Mouse (Mus musculus): ENCODE results near the gene Jmjd1c. TPM values are rescaled to one million over a fixed set of nuclear protein-coding genes. Genes with fewer than 3 reads are reported as not detected.

Gene Jmjd1c
- polyA plus RNA-seq, 1 experiment = 56.3 TPM

DNA sequence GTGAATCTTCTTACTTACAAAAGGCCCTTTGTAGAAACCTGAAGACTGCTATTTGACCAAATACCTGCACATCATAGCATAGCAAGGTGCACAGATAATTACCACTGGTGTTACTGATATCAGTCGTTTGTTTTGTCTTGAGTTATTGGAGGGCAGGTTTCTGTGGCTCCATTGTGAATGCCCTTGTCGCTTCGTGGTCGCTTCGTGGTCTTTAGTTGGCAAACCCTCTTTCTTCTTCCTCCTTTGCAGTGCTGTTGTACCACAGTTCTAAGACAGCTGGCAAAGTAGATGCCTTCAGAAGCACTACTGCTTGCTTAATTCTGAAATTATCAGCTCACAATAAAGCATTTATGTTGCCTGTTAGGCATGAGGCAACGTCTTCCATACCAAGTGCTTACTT is 106.5 kb downstream of the Jmjd1c start:
- no peaks in the 10 kb centered on the region for H3K27me3 ChIP-seq (ENCODE audit: control insufficient read depth, insufficient read depth, low read length)
- H3K4me1 ChIP-seq (ENCODE audit: control insufficient read depth, insufficient read depth, low read length) = peaks cover 19% of the 10 kb centered on the region
- H3K4me3 ChIP-seq (replicated peaks; ENCODE audit: insufficient read depth, low read depth, low read length) = no peak overlapping the region
- 76% methylated on average over 6 of the region's 6 CpGs for WGBS
- H3K27ac ChIP-seq (ENCODE audit: insufficient read depth, low read length) = no peak overlapping the region
- DNase-seq = no peak
- no peak for TF ChIP-seq POLR2A (IDR thresholded peaks at IDR 0.05; ENCODE audit: borderline replicate concordance, insufficient read depth, low read length)
- TF ChIP-seq CTCF (IDR thresholded peaks at IDR 0.05; ENCODE audit: borderline replicate concordance, insufficient read depth, low read depth, low read length) = no peak

DNA sequence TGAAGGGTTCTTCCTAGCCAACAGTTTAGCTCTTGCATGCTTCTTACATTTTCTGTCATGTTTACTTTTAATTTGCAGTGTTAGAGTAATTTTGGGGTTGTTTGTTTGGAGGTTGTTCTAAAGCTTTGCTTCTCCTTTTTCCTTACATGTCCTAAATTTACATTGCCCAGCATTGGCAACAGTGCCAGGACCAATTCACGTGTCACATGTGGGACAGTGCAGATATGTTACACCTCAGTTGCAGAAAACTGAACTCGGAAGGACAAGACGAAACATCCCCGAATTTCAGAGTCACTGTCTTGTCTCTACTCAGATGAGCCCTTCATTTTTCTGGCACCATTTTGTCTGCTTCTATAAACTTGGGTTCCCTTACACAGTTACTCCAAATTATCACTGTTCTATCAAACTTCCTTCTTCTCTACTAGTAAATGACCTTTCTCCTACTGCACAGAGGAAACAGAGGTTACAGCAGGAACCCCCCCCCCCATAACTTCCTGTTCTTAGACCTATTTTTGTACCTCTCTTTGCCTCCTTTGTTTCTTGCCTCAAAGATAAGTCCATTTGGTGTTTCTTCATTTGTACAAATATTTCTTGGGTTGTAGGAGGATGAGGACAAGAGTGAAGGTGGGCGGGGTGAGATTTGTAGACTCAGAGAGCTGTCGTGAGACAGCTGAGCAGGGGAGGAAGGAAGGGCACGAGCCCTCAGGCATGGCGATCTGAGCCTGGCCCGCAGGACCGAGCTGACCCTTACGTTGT is 108.9 kb downstream of the Jmjd1c start:
- Histone ChIP-seq H3K27ac (ENCODE audit: insufficient read depth, low read length) (no peak overlapping the region), H3K27me3 (ENCODE audit: control insufficient read depth, insufficient read depth, low read length) (no peaks in the 10 kb centered on the region), H3K4me3 (replicated peaks; ENCODE audit: insufficient read depth, low read depth, low read length) (no peak overlapping the region), H3K4me1 (ENCODE audit: control insufficient read depth, insufficient read depth, low read length) (peaks cover 18% of the 10 kb centered on the region)
- no peak for DNase-seq
- TF ChIP-seq CTCF (IDR thresholded peaks at IDR 0.05; ENCODE audit: borderline replicate concordance, insufficient read depth, low read depth, low read length) (no peak), POLR2A (IDR thresholded peaks at IDR 0.05; ENCODE audit: borderline replicate concordance, insufficient read depth, low read length) (no peak)
- 85% methylated on average over 11 of the region's 11 CpGs for whole genome bisulfite sequencing

DNA sequence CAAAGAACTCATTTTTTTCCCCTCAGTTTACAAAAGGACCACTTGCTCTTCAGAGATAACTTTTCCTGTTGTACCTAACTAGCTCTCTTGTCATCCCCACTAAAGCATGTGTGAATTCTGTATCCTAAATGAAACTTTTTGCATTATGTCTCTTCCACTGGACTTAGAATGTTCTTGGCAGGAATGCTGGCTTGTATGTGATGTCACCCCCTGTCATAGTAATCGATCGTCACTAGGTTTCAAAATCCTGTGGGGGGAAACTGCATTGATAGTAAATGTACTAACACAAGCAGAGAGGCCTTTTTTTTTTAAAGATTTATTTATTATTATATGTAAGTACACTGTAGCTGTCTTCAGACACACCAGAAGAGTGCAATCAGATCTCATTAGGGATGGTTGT is 112.0 kb downstream of the Jmjd1c start:
- 42% methylated on average over 2 of the region's 2 CpGs for WGBS
- no peak overlapping the region for H3K4me3 ChIP-seq (replicated peaks; ENCODE audit: insufficient read depth, low read depth, low read length)
- no peak for TF ChIP-seq CTCF (IDR thresholded peaks at IDR 0.05; ENCODE audit: borderline replicate concordance, insufficient read depth, low read depth, low read length)
- TF ChIP-seq POLR2A (IDR thresholded peaks at IDR 0.05; ENCODE audit: borderline replicate concordance, insufficient read depth, low read length) = no peak
- H3K27me3 ChIP-seq (ENCODE audit: control insufficient read depth, insufficient read depth, low read length) = no peaks in the 10 kb centered on the region
- no peak overlapping the region for H3K27ac ChIP-seq (ENCODE audit: insufficient read depth, low read length)
- peaks cover 13% of the 10 kb centered on the region for H3K4me1 ChIP-seq (ENCODE audit: control insufficient read depth, insufficient read depth, low read length)
- DNase-seq = no peak

DNA sequence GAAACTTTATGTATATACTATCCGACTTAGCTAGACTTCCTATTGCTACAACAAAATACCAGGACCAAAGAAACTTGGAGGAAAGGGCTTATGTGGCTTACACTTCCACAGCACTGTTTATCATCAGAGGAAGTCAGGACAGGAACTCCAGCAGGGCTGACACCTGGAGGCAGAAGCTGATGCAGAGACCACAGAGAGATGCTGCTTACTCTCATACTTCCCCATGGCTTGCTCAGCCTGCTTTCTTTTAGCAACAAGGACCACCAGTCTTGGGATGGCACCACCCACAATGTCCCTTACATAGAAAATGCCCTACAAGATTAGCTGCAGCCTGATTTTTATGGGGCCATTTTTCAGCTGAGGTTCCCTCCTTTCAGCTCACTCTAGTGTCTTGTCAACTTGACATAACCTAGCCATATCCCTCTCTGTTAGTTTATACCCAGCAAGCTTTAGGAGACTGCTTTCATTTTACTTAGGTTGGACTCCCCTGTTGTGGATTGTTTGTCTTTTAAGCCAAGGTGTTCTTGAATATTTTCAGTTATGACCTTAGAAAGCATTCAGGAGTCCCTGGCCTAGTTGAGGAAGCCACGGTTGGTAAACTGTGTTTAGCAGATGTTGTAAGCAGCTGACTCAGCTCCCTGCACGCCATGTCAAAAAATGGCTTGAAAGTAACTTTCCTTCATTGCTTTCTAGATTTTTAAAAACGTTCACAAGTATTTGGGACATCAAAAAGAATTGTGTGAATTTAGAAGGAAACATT is 114.2 kb downstream of the Jmjd1c start:
- DNase-seq = no peak
- H3K4me3 ChIP-seq (replicated peaks; ENCODE audit: insufficient read depth, low read depth, low read length) = no peak overlapping the region
- no peak for TF ChIP-seq CTCF (IDR thresholded peaks at IDR 0.05; ENCODE audit: borderline replicate concordance, insufficient read depth, low read depth, low read length)
- TF ChIP-seq POLR2A (IDR thresholded peaks at IDR 0.05; ENCODE audit: borderline replicate concordance, insufficient read depth, low read length) = no peak
- WGBS = 45% methylated on average over 4 of the region's 4 CpGs
- peaks cover 19% of the 10 kb centered on the region for H3K4me1 ChIP-seq (ENCODE audit: control insufficient read depth, insufficient read depth, low read length)
- H3K27ac ChIP-seq (ENCODE audit: insufficient read depth, low read length) = no peak overlapping the region
- no peaks in the 10 kb centered on the region for H3K27me3 ChIP-seq (ENCODE audit: control insufficient read depth, insufficient read depth, low read length)

DNA sequence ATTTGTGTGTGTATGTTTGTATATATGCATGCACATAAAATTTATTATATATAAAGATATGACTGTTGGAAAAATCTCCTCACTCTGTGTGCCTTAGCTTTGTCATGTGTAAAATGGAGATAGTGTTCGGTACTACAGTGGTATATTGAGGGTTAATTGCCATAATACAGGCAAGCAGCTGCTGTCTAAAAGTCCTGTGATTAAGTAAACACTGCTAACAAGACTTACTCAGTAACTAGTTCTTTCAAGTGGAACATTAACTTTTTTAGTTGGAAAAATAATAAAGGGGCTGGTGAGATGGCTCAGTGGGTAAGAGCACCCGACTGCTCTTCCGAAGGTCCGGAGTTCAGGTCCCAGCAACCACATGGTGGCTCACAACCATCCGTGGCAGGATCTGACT is 116.1 kb downstream of the Jmjd1c start:
- 91% methylated on average over 5 of the region's 5 CpGs for WGBS
- Histone ChIP-seq H3K4me1 (ENCODE audit: control insufficient read depth, insufficient read depth, low read length) (peaks cover 19% of the 10 kb centered on the region), H3K27ac (ENCODE audit: insufficient read depth, low read length) (no peak overlapping the region), H3K27me3 (ENCODE audit: control insufficient read depth, insufficient read depth, low read length) (no peaks in the 10 kb centered on the region), H3K4me3 (replicated peaks; ENCODE audit: insufficient read depth, low read depth, low read length) (no peak overlapping the region)
- TF ChIP-seq CTCF (IDR thresholded peaks at IDR 0.05; ENCODE audit: borderline replicate concordance, insufficient read depth, low read depth, low read length) (no peak), POLR2A (IDR thresholded peaks at IDR 0.05; ENCODE audit: borderline replicate concordance, insufficient read depth, low read length) (no peak)
- no peak for DNase-seq

DNA sequence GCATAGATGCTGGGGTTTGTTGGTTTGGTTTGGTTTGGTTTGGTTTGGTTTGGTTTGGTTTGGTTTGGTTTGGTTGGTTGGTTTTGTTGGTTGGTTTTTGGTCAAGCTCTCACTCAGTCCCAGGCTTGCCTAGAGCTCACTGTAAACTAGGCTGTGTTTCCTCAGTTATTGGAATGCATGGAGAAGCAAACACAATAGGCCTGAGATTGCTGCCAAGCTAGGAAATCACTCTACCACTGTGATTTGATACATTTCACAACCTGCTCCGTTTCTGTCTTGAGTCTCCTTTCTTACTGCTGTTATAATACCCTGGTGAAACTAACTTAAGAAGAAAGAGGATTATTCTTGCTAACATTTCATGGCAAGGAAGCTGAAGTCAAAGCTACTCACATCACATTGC is 117.8 kb downstream of the Jmjd1c start:
- 0% methylated on average over 1 of the region's 1 CpGs for WGBS
- Histone ChIP-seq H3K27me3 (ENCODE audit: control insufficient read depth, insufficient read depth, low read length) (no peaks in the 10 kb centered on the region), H3K4me3 (replicated peaks; ENCODE audit: insufficient read depth, low read depth, low read length) (no peak overlapping the region), H3K4me1 (ENCODE audit: control insufficient read depth, insufficient read depth, low read length) (peaks cover 16% of the 10 kb centered on the region), H3K27ac (ENCODE audit: insufficient read depth, low read length) (no peak overlapping the region)
- no peak for TF ChIP-seq CTCF (IDR thresholded peaks at IDR 0.05; ENCODE audit: borderline replicate concordance, insufficient read depth, low read depth, low read length)
- TF ChIP-seq POLR2A (IDR thresholded peaks at IDR 0.05; ENCODE audit: borderline replicate concordance, insufficient read depth, low read length) = no peak
- no peak for DNase-seq

DNA sequence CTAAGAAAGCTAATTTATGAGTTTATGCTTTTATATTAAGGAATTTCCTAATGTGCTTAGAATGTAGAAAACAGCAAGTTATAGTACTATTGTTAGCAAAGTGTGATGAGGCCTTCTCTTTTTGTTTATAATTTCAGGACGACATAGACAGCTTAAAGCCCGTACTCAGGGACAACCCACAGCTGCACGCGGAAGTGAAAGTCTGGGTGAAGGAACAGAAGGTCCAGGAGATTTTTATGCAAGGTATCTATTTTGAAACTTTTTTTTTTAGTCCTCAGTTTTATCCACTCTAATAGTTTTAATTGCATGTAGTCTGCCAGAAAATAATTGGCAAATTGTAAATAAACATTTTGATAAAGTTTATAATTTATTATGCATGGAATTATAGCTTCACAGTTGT is 119.2 kb downstream of the Jmjd1c start:
- no peak overlapping the region for H3K4me3 ChIP-seq (replicated peaks; ENCODE audit: insufficient read depth, low read depth, low read length)
- no peak for DNase-seq
- 49% methylated on average over 4 of the region's 4 CpGs for WGBS
- TF ChIP-seq CTCF (IDR thresholded peaks at IDR 0.05; ENCODE audit: borderline replicate concordance, insufficient read depth, low read depth, low read length) (no peak), POLR2A (IDR thresholded peaks at IDR 0.05; ENCODE audit: borderline replicate concordance, insufficient read depth, low read length) (no peak)
- H3K4me1 ChIP-seq (ENCODE audit: control insufficient read depth, insufficient read depth, low read length) = peaks cover 10% of the 10 kb centered on the region
- no peaks in the 10 kb centered on the region for H3K27me3 ChIP-seq (ENCODE audit: control insufficient read depth, insufficient read depth, low read length)
- H3K27ac ChIP-seq (ENCODE audit: insufficient read depth, low read length) = no peak overlapping the region

DNA sequence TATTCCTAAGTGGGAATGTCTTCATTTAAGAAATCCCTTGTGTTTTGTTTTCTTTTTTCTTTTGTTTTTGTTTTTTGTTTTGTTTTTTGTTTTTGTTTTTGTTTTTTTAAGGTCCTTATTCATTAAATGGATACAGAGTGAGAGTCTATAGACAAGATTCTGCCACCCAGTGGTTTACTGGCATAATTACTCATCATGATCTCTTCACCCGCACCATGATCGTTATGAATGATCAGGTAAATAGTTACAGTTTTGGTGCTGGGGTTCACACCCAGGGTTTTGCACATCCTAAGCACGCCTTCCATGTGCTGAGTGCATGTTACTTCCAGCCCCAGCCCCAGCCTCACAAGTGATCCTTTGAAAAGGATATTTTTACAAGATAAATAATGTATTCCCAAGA is 120.9 kb downstream of the Jmjd1c start:
- no peak overlapping the region for H3K4me3 ChIP-seq (replicated peaks; ENCODE audit: insufficient read depth, low read depth, low read length)
- no peaks in the 10 kb centered on the region for H3K27me3 ChIP-seq (ENCODE audit: control insufficient read depth, insufficient read depth, low read length)
- WGBS = 48% methylated on average over 3 of the region's 3 CpGs
- H3K4me1 ChIP-seq (ENCODE audit: control insufficient read depth, insufficient read depth, low read length) = peaks cover 19% of the 10 kb centered on the region
- H3K27ac ChIP-seq (ENCODE audit: insufficient read depth, low read length) = no peak overlapping the region
- no peak for DNase-seq
- TF ChIP-seq CTCF (IDR thresholded peaks at IDR 0.05; ENCODE audit: borderline replicate concordance, insufficient read depth, low read depth, low read length) (peak; percentile 23; the same call in 1 of the 2 replicates), POLR2A (IDR thresholded peaks at IDR 0.05; ENCODE audit: borderline replicate concordance, insufficient read depth, low read length) (no peak)

All from cerebellum, adult 2 months (tissue).